Mouse (Mus musculus): ENCODE results near the gene Gpr68. TPM values are rescaled to one million over a fixed set of nuclear protein-coding genes. Genes with fewer than 3 reads are reported as not detected.

Gene Gpr68
- 6.4 and 8.0 TPM in 2 replicates for polyA plus RNA-seq (2021; fragmentation: Nextera tagmentation)
- long read RNA-seq, experiment 1, transcript Gpr68-202 (3 exons, 2,900 nt), result minor isoform, 5 of 37 reads
- long read RNA-seq, experiment 1, transcript Gpr68-201 (3 exons, 3,099 nt), result major isoform, 10 of 37 reads
- long read RNA-seq, experiment 1, partial matches to known transcripts, result 11 of 37 reads
- long read RNA-seq, experiment 1, other reads (novel, unspliced or antisense), result 9 of 37 reads
- long read RNA-seq, experiment 2, partial matches to known transcripts, result 1 of 7 reads
- long read RNA-seq, experiment 2, other reads (novel, unspliced or antisense), result 4 of 7 reads

GRCm38 (mm10) chr12:100907598-100908297, at the start of gene Gpr68:
Gene Gpr68 (minus strand): TSS chr12:100908198.

Other genes starting within 250 kb of the Gpr68 start
- gene Rps6ka5, start 181.2 kb downstream of the Gpr68 start, polyA plus RNA-seq (2021; fragmentation: Nextera tagmentation), result 3.3 and 4.2 TPM in 2 replicates
- gene Dglucy, start 129.1 kb downstream of the Gpr68 start, polyA plus RNA-seq (2021; fragmentation: Nextera tagmentation), result 3.7 and 4.6 TPM in 2 replicates
- 2.0 and 2.7 TPM in 2 replicates for gene Ccdc88c, start 120.9 kb upstream of the Gpr68 start, polyA plus RNA-seq (2021; fragmentation: Nextera tagmentation)
- gene Ppp4r3a, start 175.5 kb upstream of the Gpr68 start, polyA plus RNA-seq (2021; fragmentation: Nextera tagmentation), result 6.8 and 13.3 TPM in 2 replicates